Mouse (Mus musculus): Measurements from ENCODE around the gene Mta1.

The Mta1 gene

GRCm38 (mm10) chr12:113149341-113149740, 51.3 kb downstream of the Mta1 start:
- DNase-seq (ENCODE audit: low spot score) = no peak

GRCm38 (mm10) chr12:113149896-113150295, 51.8 kb downstream of the Mta1 start:
- DNase-seq (ENCODE audit: low spot score) = no peak

GRCm38 (mm10) chr12:113150591-113150990, 52.5 kb downstream of the Mta1 start:
- no peak for DNase-seq (ENCODE audit: low spot score)

- DNase-seq (ENCODE audit: low spot score) = no peak
Observed at GRCm38 (mm10) chr12:113151046-113151445, 53.0 kb downstream of the Mta1 start.

GRCm38 (mm10) chr12:113151661-113152271, 53.7 kb downstream of the Mta1 start:
- DNase-seq (ENCODE audit: low spot score) = no peak

GRCm38 (mm10) chr12:113152272-113152661, 54.2 kb downstream of the Mta1 start:
- DNase-seq (ENCODE audit: low spot score) = no peak

GRCm38 (mm10) chr12:113152991-113153525, 55.0 kb downstream of the Mta1 start:
- DNase-seq (ENCODE audit: low spot score) = no peak

- no peak for DNase-seq (ENCODE audit: low spot score)
Observed at GRCm38 (mm10) chr12:113153971-113154370, 55.9 kb downstream of the Mta1 start.

- no peak for DNase-seq (ENCODE audit: low spot score)
Observed at GRCm38 (mm10) chr12:113154747-113155075, 56.6 kb downstream of the Mta1 start.

GRCm38 (mm10) chr12:113155076-113155771, 57.1 kb downstream of the Mta1 start:
- no peak for DNase-seq (ENCODE audit: low spot score)

- peak; percentile 99 for DNase-seq (ENCODE audit: low spot score)
Observed at GRCm38 (mm10) chr12:113155887-113156539, 57.9 kb downstream of the Mta1 start, which contains the start of gene Tedc1. TSS of gene Tedc1 (plus strand) at chr12:113156421.

- DNase-seq (ENCODE audit: low spot score) = no peak
Observed at GRCm38 (mm10) chr12:113156540-113156929, 58.5 kb downstream of the Mta1 start.

GRCm38 (mm10) chr12:113157002-113157401, 58.9 kb downstream of the Mta1 start:
- no peak for DNase-seq (ENCODE audit: low spot score)

- DNase-seq (ENCODE audit: low spot score) = no peak
Observed at GRCm38 (mm10) chr12:113157521-113157920, 59.4 kb downstream of the Mta1 start.

- no peak for DNase-seq (ENCODE audit: low spot score)
Observed at GRCm38 (mm10) chr12:113157971-113158370, 59.9 kb downstream of the Mta1 start.

GRCm38 (mm10) chr12:113163561-113164006, 65.5 kb downstream of the Mta1 start:
- no peak for DNase-seq (ENCODE audit: low spot score)

GRCm38 (mm10) chr12:113168031-113168536, 70.0 kb downstream of the Mta1 start:
- no peak for DNase-seq (ENCODE audit: low spot score)

- no peak for DNase-seq (ENCODE audit: low spot score)
Observed at GRCm38 (mm10) chr12:113176960-113177725, 79.1 kb downstream of the Mta1 start.

- DNase-seq (ENCODE audit: low spot score) = no peak
Observed at GRCm38 (mm10) chr12:113181020-113181419, 82.9 kb downstream of the Mta1 start.

GRCm38 (mm10) chr12:113184945-113185344, 86.9 kb downstream of the Mta1 start:
- no peak for DNase-seq (ENCODE audit: low spot score)

GRCm38 (mm10) chr12:113185442-113186291, 87.6 kb downstream of the Mta1 start, which contains the start of gene Tmem121:
TSS of gene Tmem121 (plus strand) at chr12:113185930.
- no peak for DNase-seq (ENCODE audit: low spot score)

All from adipocyte (in vitro differentiated cells).